Mouse (Mus musculus): Measurements from ENCODE around the gene Pola2. TPM values are rescaled to one million over a fixed set of nuclear protein-coding genes. Genes with fewer than 3 reads are reported as not detected.

Gene Pola2
- polyA plus RNA-seq (2012; rRNA removed) = 40.5 and 48.0 TPM in 2 replicates

- TF ChIP-seq POLR2A (IDR thresholded peaks at IDR 0.05; ENCODE audit: low read depth, low read length) = peak; percentile 11; the same call in 1 of the 2 replicates
- no peak for TF ChIP-seq CTCF (IDR thresholded peaks at IDR 0.05; ENCODE audit: extremely low read depth, insufficient read depth, insufficient read length, insufficient replicate concordance)
Measured at GRCm38 (mm10) chr19:5963883-5964562, at the start of gene Pola2. Gene Pola2 (minus strand): TSS chr19:5964202.

GRCm38 (mm10) chr19:6013691-6014090 lies 49.7 kb upstream of the Pola2 start:
- Histone ChIP-seq H3K27ac (ENCODE audit: insufficient read depth, low read length) (no peak overlapping the region), H3K27me3 (ENCODE audit: control insufficient read depth, insufficient read depth, low read length) (no peaks in the 10 kb centered on the region), H3K36me3 (ENCODE audit: control insufficient read depth, insufficient read depth, low read length) (peaks cover 17% of the 10 kb centered on the region), H3K4me1 (ENCODE audit: control insufficient read depth, insufficient read depth, insufficient read length) (peaks cover 13% of the 10 kb centered on the region; the same call in 1 of the 2 replicates), H3K4me3 (ENCODE audit: extremely low read depth, insufficient read depth, insufficient read length) (no peak overlapping the region)
- no peak for DNase-seq (ENCODE audit: low read depth in 1 of 2, low spot score in 2 of 2)
- TF ChIP-seq POLR2A (IDR thresholded peaks at IDR 0.05; ENCODE audit: low read depth, low read length) (no peak), CTCF (IDR thresholded peaks at IDR 0.05; ENCODE audit: extremely low read depth, insufficient read depth, insufficient read length, insufficient replicate concordance) (no peak)
- 96% methylated on average over 10 of the region's 10 CpGs for WGBS

More at GRCm38 (mm10) chr19:5963883-5964562, at the start of gene Pola2:
- Histone ChIP-seq H3K27me3 (ENCODE audit: control insufficient read depth, insufficient read depth, low read length) (no peaks in the 10 kb centered on the region), H3K4me1 (ENCODE audit: control insufficient read depth, insufficient read depth, insufficient read length) (peaks cover 2% of the 10 kb centered on the region; the same call in 1 of the 2 replicates), H3K4me3 (ENCODE audit: extremely low read depth, insufficient read depth, insufficient read length) (peak within 1 kb of the TSS; percentile 68), H3K27ac (ENCODE audit: insufficient read depth, low read length) (peak within 1 kb of the TSS; percentile 59), H3K36me3 (ENCODE audit: control insufficient read depth, insufficient read depth, low read length) (0 out of 2 replicates have a peak, but pooled peaks cover 2% of the 10 kb centered on the region)
- DNase-seq (ENCODE audit: low read depth in 1 of 2, low spot score in 2 of 2) = peak; percentile 73 to 87
- WGBS = under 1% methylated on average over 50 of the region's 50 CpGs

GRCm38 (mm10) chr19:6009137-6009536 lies 45.1 kb upstream of the Pola2 start:
- 97% methylated on average over 8 of the region's 8 CpGs for WGBS
- Histone ChIP-seq H3K27me3 (ENCODE audit: control insufficient read depth, insufficient read depth, low read length) (no peaks in the 10 kb centered on the region), H3K36me3 (ENCODE audit: control insufficient read depth, insufficient read depth, low read length) (peaks cover 37% of the 10 kb centered on the region), H3K27ac (ENCODE audit: insufficient read depth, low read length) (no peak overlapping the region), H3K4me1 (ENCODE audit: control insufficient read depth, insufficient read depth, insufficient read length) (peaks cover under 1% of the 10 kb centered on the region; the same call in 1 of the 2 replicates), H3K4me3 (ENCODE audit: extremely low read depth, insufficient read depth, insufficient read length) (no peak overlapping the region)
- no peak for DNase-seq (ENCODE audit: low read depth in 1 of 2, low spot score in 2 of 2)
- TF ChIP-seq POLR2A (IDR thresholded peaks at IDR 0.05; ENCODE audit: low read depth, low read length) = no peak

- Histone ChIP-seq H3K4me1 (ENCODE audit: control insufficient read depth, insufficient read depth, insufficient read length) (0 out of 2 replicates have a peak, but pooled peaks cover 2% of the 10 kb centered on the region), H3K4me3 (ENCODE audit: extremely low read depth, insufficient read depth, insufficient read length) (no peak overlapping the region), H3K36me3 (ENCODE audit: control insufficient read depth, insufficient read depth, low read length) (peaks cover 44% of the 10 kb centered on the region), H3K27ac (ENCODE audit: insufficient read depth, low read length) (no peak overlapping the region), H3K27me3 (ENCODE audit: control insufficient read depth, insufficient read depth, low read length) (no peaks in the 10 kb centered on the region)
- WGBS = 96% methylated on average over 13 of the region's 13 CpGs
- no peak for DNase-seq (ENCODE audit: low read depth in 1 of 2, low spot score in 2 of 2)
- TF ChIP-seq POLR2A (IDR thresholded peaks at IDR 0.05; ENCODE audit: low read depth, low read length) (no peak), CTCF (IDR thresholded peaks at IDR 0.05; ENCODE audit: extremely low read depth, insufficient read depth, insufficient read length, insufficient replicate concordance) (no peak)
Measured at GRCm38 (mm10) chr19:6007013-6007412, 43.0 kb upstream of the Pola2 start.

- Histone ChIP-seq H3K4me1 (ENCODE audit: control insufficient read depth, insufficient read depth, insufficient read length) (0 out of 2 replicates have a peak, but pooled peaks cover 2% of the 10 kb centered on the region), H3K4me3 (ENCODE audit: extremely low read depth, insufficient read depth, insufficient read length) (no peak overlapping the region), H3K27ac (ENCODE audit: insufficient read depth, low read length) (no peak overlapping the region), H3K36me3 (ENCODE audit: control insufficient read depth, insufficient read depth, low read length) (peaks cover 42% of the 10 kb centered on the region), H3K27me3 (ENCODE audit: control insufficient read depth, insufficient read depth, low read length) (no peaks in the 10 kb centered on the region)
- TF ChIP-seq POLR2A (IDR thresholded peaks at IDR 0.05; ENCODE audit: low read depth, low read length) (no peak), CTCF (IDR thresholded peaks at IDR 0.05; ENCODE audit: extremely low read depth, insufficient read depth, insufficient read length, insufficient replicate concordance) (no peak)
- WGBS = 93% methylated on average over 11 of the region's 11 CpGs
- no peak for DNase-seq (ENCODE audit: low read depth in 1 of 2, low spot score in 2 of 2)
Measured at GRCm38 (mm10) chr19:6005541-6005940, 41.5 kb upstream of the Pola2 start.

- Histone ChIP-seq H3K4me3 (ENCODE audit: extremely low read depth, insufficient read depth, insufficient read length) (no peak overlapping the region), H3K27me3 (ENCODE audit: control insufficient read depth, insufficient read depth, low read length) (no peaks in the 10 kb centered on the region), H3K27ac (ENCODE audit: insufficient read depth, low read length) (no peak overlapping the region), H3K36me3 (ENCODE audit: control insufficient read depth, insufficient read depth, low read length) (peaks cover 25% of the 10 kb centered on the region), H3K4me1 (ENCODE audit: control insufficient read depth, insufficient read depth, insufficient read length) (0 out of 2 replicates have a peak, but pooled peaks cover 2% of the 10 kb centered on the region)
- DNase-seq (ENCODE audit: low read depth in 1 of 2, low spot score in 2 of 2) = no peak
- WGBS = 85% methylated on average over 5 of the region's 5 CpGs
- no peak for TF ChIP-seq POLR2A (IDR thresholded peaks at IDR 0.05; ENCODE audit: low read depth, low read length)
- TF ChIP-seq CTCF (IDR thresholded peaks at IDR 0.05; ENCODE audit: extremely low read depth, insufficient read depth, insufficient read length, insufficient replicate concordance) = no peak
Measured at GRCm38 (mm10) chr19:5999969-6000368, 36.0 kb upstream of the Pola2 start.

- TF ChIP-seq CTCF (IDR thresholded peaks at IDR 0.05; ENCODE audit: extremely low read depth, insufficient read depth, insufficient read length, insufficient replicate concordance) = no peak
- TF ChIP-seq POLR2A (IDR thresholded peaks at IDR 0.05; ENCODE audit: low read depth, low read length) = no peak
Measured at GRCm38 (mm10) chr19:5998180-5998579, 34.2 kb upstream of the Pola2 start.

More at GRCm38 (mm10) chr19:5998180-5998579, 34.2 kb upstream of the Pola2 start:
- H3K27me3 ChIP-seq (ENCODE audit: control insufficient read depth, insufficient read depth, low read length) = no peaks in the 10 kb centered on the region
- 96% methylated on average over 3 of the region's 3 CpGs for WGBS
- peaks cover 33% of the 10 kb centered on the region for H3K36me3 ChIP-seq (ENCODE audit: control insufficient read depth, insufficient read depth, low read length)
- H3K27ac ChIP-seq (ENCODE audit: insufficient read depth, low read length) = no peak overlapping the region
- no peaks in the 10 kb centered on the region for H3K4me1 ChIP-seq (ENCODE audit: control insufficient read depth, insufficient read depth, insufficient read length)
- DNase-seq (ENCODE audit: low read depth in 1 of 2, low spot score in 2 of 2) = no peak
- H3K4me3 ChIP-seq (ENCODE audit: extremely low read depth, insufficient read depth, insufficient read length) = no peak overlapping the region
